Mouse (Mus musculus) small intestine, adult 2 months (tissue): ENCODE data around the gene Ncbp2.

Source experiments
- CTCF ChIP-seq: fragments of 200-500 bp; IDR thresholded peaks from 2 replicates; pipeline ENCODE4 v1.5.1; 2012; ENCODE audit warnings: low read depth, mild to moderate bottlenecking, control low read depth, inconsistent platforms, low read length, moderate library complexity, mixed read lengths; ENCODE audit not compliant: insufficient replicate concordance, insufficient read length; ENCODE audit errors: extremely low read depth
- POLR2A ChIP-seq: fragments of 200-500 bp; IDR thresholded peaks from 2 replicates; pipeline ENCODE4 v1.6.1; 2012; ENCODE audit warnings: low read depth, mild to moderate bottlenecking, control low read depth, inconsistent platforms, low read length, moderate library complexity

- TF ChIP-seq CTCF (peak; percentile 44; the same call in 1 of the 2 replicates), POLR2A (no peak)
Measured at GRCm38 (mm10) chr16:31905331-31905730, 43.0 kb upstream of the Ncbp2 start.
